Mouse (Mus musculus): ENCODE measurements around the gene Wtap. TPM values are rescaled to one million over a fixed set of nuclear protein-coding genes. Genes with fewer than 3 reads are reported as not detected.

Wtap gene
- total RNA-seq (2023), result 100 to 1,000 TPM; 115 to 118 TPM

GRCm38 (mm10) chr17:12994069-12994468 lies at the start of gene Wtap:
Gene Wtap, minus strand, starts transcription at chr17:12994169.

GRCm38 (mm10) chr17:13006546-13006945 lies 12.6 kb upstream of the Wtap start, which contains the start of gene Sod2:
Gene Sod2, plus strand, starts transcription at chr17:13006846.

GRCm38 (mm10) chr17:12960331-12960873 lies 33.6 kb downstream of the Wtap start, which contains the start of gene Acat2:
Gene Acat2, minus strand, starts transcription at chr17:12960747.

GRCm38 (mm10) chr17:12940151-12940805 lies 53.7 kb downstream of the Wtap start, which contains the start of gene Acat3:
Gene Acat3, minus strand, starts transcription at chr17:12940600.

Other genes with a start within 250 kb of the Wtap start
- gene Igf2r, start 224.5 kb downstream of the Wtap start, total RNA-seq (2023), result 10 to 100 TPM; 42.3 to 46.0 TPM
- gene Mas1, start 126.0 kb downstream of the Wtap start, total RNA-seq (2023), result not detected
- not detected for gene Mrgprh, start 118.1 kb downstream of the Wtap start, total RNA-seq (2023)
- 1 to 10 TPM in 1 of 2 experiments, not detected in 1; 2.8 TPM for gene Pnldc1, start 83.9 kb downstream of the Wtap start, total RNA-seq (2023)
- 100 to 1,000 TPM; 208 to 219 TPM for gene Tcp1, start 78.5 kb downstream of the Wtap start, total RNA-seq (2023)
- 10 to 100 TPM; 50.8 to 59.8 TPM for gene Mrpl18, start 77.8 kb downstream of the Wtap start, total RNA-seq (2023)
- 1 to 10 TPM in 1 of 2 experiments, not detected in 1; 1.2 TPM for gene Acat3, start 53.6 kb downstream of the Wtap start, total RNA-seq (2023)
- 10 to 100 TPM; 18.5 to 20.7 TPM for gene Acat2, start 33.4 kb downstream of the Wtap start, total RNA-seq (2023)
- gene Sod2, start 12.7 kb upstream of the Wtap start, total RNA-seq (2023), result 10 to 100 TPM; 68.5 to 70.5 TPM
- gene Gpr31b, start 58.1 kb upstream of the Wtap start, total RNA-seq (2023), result not detected
- under 1 TPM in 1 of 2 experiments, not detected in 1; 0.29 TPM for gene Tcp10b, start 66.9 kb upstream of the Wtap start, total RNA-seq (2023)
- not detected for gene Unc93a, start 137.6 kb upstream of the Wtap start, total RNA-seq (2023)
- gene Smok2a, start 227.0 kb upstream of the Wtap start, total RNA-seq (2023), result not detected
- gene Smok2b, start 236.1 kb upstream of the Wtap start, total RNA-seq (2023), result not detected